Mouse (Mus musculus) bone marrow macrophage, adult 2 months (primary cell): Measurements from ENCODE around the gene Sytl3. TPM values are rescaled to one million over a fixed set of nuclear protein-coding genes. Genes with fewer than 3 reads are reported as not detected.
A peak's percentile ranks its signal among the peaks of the same experiment; 100 is the strongest.

ENCODE experiments used
- H3K27ac ChIP-seq: 2 replicates; pipeline ENCODE4 v1.5.1; 2012; ENCODE audit warnings: low read depth, low read length; ENCODE audit not compliant: insufficient read depth
- H3K4me1 ChIP-seq: 2 replicates; pipeline ENCODE4 v1.6.1; 2012; ENCODE audit warnings: low read length; ENCODE audit not compliant: control insufficient read depth, insufficient read depth
- H3K4me3 ChIP-seq: 2 replicates; pipeline ENCODE4 v1.5.1; 2012; ENCODE audit warnings: mild to moderate bottlenecking, low read length, moderate library complexity; ENCODE audit not compliant: insufficient read depth
- CTCF ChIP-seq: IDR thresholded peaks from 2 replicates; pipeline ENCODE4 v1.5.1; 2012; ENCODE audit warnings: low read depth, mild to moderate bottlenecking, low read length, moderate library complexity
- POLR2A ChIP-seq: IDR thresholded peaks from 2 replicates; pipeline ENCODE4 v1.6.1; 2012; ENCODE audit warnings: mild to moderate bottlenecking, low read depth, low read length, borderline replicate concordance
- polyA plus RNA-seq: library from polyadenylated mRNA; stranded (reverse); fragments of >200 nt; gene quantifications from 2 replicates; pipeline ENCODE4 v1.2.4, GENCODE M21; 2012; ENCODE audit not compliant: missing spikeins, insufficient read depth, insufficient read length

Sytl3 gene
- polyA plus RNA-seq, 1 experiment = not detected

DNA sequence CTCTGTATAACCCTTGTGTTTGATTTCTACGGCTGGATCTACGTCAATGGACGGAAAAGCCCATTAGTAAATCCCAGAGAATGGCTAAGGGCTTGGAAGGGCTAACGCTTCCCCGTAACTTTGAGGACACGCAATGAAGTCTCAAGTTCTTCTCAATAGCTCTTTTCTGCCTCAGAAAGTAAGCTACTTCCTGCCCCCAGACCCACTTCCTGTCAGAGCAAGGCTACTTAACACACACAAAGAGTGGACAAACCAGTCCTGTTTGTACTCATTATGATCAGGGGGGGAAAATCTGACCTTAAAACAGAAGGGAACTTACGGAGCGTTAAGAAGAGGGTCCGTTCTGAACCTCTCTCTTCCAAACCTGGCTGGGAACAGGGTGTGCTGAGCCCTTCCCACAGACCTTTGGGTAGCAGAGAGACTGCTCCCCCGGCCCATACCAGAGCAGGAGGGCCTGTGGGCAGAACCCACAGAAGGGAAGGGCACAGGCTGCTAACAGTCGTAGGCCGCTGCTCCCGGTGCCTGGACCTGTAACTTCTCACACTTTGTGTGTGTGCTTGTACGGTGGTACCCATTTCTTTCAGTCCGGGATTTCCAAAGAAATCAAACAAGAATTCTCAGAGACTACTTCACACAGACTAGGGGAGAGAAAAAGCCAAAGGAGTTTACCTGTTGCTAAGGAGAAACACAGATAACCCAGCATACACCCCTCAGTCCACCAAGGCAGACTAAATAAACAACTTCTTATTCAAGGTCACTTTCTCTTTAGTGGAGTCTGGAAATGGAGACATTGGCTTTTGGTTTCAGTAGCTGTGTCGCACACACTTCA, 113.0 kb downstream of the Sytl3 start:
- TF ChIP-seq POLR2A = no peak
- no peak for TF ChIP-seq CTCF
- H3K27ac ChIP-seq = no peak overlapping the region
- H3K4me3 ChIP-seq = no peak overlapping the region
- H3K4me1 ChIP-seq = no peaks in the 10 kb centered on the region; the same call in 1 of the 2 replicates

DNA sequence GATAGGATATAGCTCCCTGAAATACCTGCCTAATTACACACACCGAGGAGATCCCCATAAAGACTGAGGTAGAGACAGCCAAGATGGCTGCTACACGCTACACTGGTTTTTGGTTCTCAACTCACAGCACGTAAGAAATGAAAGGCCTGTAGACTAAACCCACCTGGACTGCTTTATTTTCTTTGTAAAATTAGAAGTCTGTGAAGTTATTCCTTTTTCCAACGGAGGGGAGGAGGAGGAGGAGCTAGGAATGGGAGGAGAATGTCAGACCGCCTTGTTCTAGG, 113.5 kb downstream of the Sytl3 start:
- no peak overlapping the region for H3K27ac ChIP-seq
- TF ChIP-seq POLR2A (no peak), CTCF (no peak)
- H3K4me3 ChIP-seq = no peak overlapping the region
- H3K4me1 ChIP-seq = no peaks in the 10 kb centered on the region; the same call in 1 of the 2 replicates

GRCm38 (mm10) chr17:6773249-6773966, 114.5 kb downstream of the Sytl3 start:
- Histone ChIP-seq H3K4me1 (peaks cover 4% of the 10 kb centered on the region; the same call in 1 of the 2 replicates), H3K4me3 (no peak overlapping the region), H3K27ac (no peak overlapping the region)
- TF ChIP-seq POLR2A (no peak), CTCF (no peak)

- TF ChIP-seq POLR2A (no peak), CTCF (no peak)
- H3K27ac ChIP-seq = no peak overlapping the region
- peaks cover 16% of the 10 kb centered on the region for H3K4me1 ChIP-seq
- no peak overlapping the region for H3K4me3 ChIP-seq
These were observed 116.3 kb downstream of the Sytl3 start for GRCm38 (mm10) chr17:6775221-6775620.

GRCm38 (mm10) chr17:6775671-6776070, 116.8 kb downstream of the Sytl3 start:
- TF ChIP-seq CTCF = no peak
- no peak for TF ChIP-seq POLR2A
- no peak overlapping the region for H3K4me3 ChIP-seq
- peaks cover 17% of the 10 kb centered on the region for H3K4me1 ChIP-seq

DNA sequence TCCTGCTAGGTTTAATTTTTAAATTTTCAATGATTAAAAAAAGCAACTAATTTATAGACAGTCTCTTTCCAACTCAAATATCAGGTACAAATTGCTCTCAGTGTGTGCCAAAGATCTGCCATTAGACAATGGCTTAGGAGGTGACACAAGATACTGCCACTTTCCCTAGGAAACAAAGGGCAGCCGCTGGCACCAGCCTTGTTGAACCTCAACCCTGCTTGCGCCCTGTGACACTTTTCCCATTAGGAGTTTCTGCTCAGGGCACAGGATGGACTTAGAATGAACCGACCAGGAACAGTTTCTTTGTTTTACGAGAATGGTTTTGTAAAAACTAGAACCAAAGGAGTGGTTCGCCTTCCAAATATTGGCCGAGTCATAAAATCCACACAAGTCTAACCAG, 117.2 kb downstream of the Sytl3 start:
- TF ChIP-seq CTCF = no peak
- no peak for TF ChIP-seq POLR2A
- H3K4me1 ChIP-seq = peaks cover 18% of the 10 kb centered on the region

More at GRCm38 (mm10) chr17:6775671-6776070, 116.8 kb downstream of the Sytl3 start:
- H3K27ac ChIP-seq = no peak overlapping the region

GRCm38 (mm10) chr17:6776576-6776975, 117.7 kb downstream of the Sytl3 start:
- Histone ChIP-seq H3K27ac (no peak overlapping the region), H3K4me1 (peaks cover 20% of the 10 kb centered on the region), H3K4me3 (no peak overlapping the region)
- TF ChIP-seq POLR2A (no peak), CTCF (no peak)

More for the DNA sequence above, 117.2 kb downstream of the Sytl3 start:
- no peak overlapping the region for H3K4me3 ChIP-seq
- H3K27ac ChIP-seq = no peak overlapping the region

DNA sequence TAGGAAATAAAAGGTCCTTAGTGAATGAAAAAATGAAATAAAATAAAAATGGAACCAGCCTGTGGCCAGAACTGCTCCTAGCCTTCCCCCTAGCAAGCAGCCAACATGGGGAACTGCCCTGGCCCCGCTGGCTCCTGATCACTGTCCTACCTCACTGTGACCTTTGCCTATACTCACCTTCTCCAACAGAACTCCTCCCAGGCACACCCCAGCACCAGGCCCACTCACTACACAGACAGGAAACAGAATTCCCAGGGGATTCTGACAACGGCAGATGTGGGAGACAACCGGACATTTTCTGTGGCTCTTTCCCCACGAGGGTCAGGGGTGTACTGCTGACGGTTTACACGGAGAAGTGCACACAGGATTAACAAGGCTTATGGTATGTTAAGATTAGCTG, 118.2 kb downstream of the Sytl3 start:
- no peak for TF ChIP-seq CTCF
- TF ChIP-seq POLR2A = no peak
- H3K4me1 ChIP-seq = peaks cover 20% of the 10 kb centered on the region
- H3K27ac ChIP-seq = no peak overlapping the region
- H3K4me3 ChIP-seq = no peak overlapping the region

DNA sequence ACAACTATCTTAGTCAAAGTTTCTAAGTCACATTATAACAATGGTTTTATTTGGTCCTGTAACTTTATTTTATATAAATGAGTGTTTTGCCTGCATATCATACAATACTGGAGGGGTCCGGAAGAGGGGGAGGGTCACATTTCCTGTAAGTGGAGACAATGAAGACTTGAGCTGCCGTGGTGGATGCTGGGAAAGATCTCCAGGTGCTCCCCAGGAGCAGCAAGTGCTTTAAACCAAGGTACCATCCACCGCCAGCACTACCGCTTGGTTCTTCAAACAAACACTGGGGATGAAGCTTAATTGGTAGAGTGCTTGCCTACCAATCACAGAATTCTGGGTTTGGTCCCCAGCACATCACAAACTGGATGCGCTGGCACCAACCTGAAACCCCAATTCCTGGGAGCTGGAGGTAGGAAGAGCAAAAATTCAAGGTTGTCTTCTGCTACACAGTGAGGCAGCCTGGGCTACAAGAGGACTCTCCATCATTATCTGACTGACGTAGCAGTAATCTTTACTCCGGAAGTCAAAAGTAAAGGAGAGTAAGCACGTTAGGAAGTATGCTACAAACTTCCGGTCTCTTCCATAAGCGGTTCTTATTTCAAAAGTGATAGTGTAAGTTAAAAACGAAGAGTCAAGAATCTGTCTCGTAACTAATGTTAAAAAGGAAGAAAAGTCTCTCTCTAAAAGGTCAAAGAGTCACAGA, 118.9 kb downstream of the Sytl3 start:
- Histone ChIP-seq H3K4me3 (no peak overlapping the region), H3K27ac (no peak overlapping the region), H3K4me1 (peaks cover 20% of the 10 kb centered on the region)
- no peak for TF ChIP-seq CTCF

GRCm38 (mm10) chr17:6778332-6778683, 119.4 kb downstream of the Sytl3 start:
- peaks cover 20% of the 10 kb centered on the region for H3K4me1 ChIP-seq
- H3K27ac ChIP-seq = peak overlapping the region; percentile 87
- TF ChIP-seq POLR2A (no peak), CTCF (no peak)
- peak overlapping the region; percentile 70 for H3K4me3 ChIP-seq
